Mouse (Mus musculus): ENCODE results near the gene Rapgef4.

Gene Rapgef4

DNA sequence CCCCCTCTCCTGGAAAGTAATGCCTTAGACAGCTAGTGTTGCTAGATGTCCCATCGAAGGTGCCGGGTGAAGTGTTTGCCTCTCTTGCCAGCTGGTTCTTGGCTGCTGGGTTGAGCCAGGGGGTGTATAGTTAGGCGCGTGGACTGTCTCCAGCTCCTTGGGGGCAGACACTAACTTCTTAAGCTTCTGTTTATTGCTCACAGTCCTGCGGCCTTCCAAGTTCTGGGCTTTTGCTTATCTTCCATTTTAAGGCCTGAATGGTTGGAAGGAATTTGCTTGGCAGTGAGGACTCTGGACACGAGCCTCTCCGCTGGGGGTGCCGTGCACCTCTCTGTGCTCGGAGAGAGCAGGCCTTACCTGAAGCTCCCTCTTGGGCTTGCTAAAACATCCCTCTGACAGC lies 249.5 kb downstream of the Rapgef4 start:
- DNase-seq (ENCODE audit: low read depth, low spot score), result no peak

DNA sequence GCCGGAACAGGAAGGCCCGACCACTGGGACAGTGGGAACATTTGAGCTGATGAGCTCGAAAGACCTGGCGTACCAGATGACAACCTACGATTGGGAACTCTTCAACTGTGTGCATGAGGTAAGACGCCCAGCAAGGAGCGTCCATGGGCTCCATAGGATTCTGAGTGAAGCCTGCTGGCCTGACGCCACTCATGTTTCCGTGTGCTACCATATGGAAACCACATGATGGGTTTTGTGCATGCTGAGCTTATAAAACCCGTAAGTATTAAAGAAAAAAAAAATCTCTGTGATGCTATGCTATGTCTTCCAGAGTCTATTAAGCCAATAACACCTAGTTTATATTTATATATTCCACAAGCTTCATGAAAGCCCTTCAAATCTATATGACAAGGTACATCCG lies 253.0 kb downstream of the Rapgef4 start:
- DNase-seq (ENCODE audit: low read depth, low spot score), result no peak

DNA sequence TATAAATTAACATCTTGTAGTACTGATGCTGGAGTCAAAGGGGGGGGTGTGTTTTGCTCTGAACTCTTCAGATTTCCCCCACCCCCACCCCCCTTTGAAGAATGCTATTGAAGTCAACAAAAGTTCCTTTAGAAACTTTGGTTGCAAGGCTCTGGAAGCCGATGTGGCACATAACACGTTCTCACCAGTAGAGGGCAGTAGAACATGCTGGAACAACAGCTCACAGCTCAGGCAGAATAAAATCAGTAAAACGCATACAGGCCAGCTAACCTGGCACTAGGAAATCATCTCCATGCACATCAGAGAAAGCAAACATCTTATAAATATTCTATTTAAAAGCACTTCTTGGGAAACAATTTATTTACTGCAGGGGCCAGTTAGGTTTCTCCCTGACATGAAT lies 253.9 kb downstream of the Rapgef4 start:
- peak; percentile 94 for DNase-seq (ENCODE audit: low read depth, low spot score)

DNA sequence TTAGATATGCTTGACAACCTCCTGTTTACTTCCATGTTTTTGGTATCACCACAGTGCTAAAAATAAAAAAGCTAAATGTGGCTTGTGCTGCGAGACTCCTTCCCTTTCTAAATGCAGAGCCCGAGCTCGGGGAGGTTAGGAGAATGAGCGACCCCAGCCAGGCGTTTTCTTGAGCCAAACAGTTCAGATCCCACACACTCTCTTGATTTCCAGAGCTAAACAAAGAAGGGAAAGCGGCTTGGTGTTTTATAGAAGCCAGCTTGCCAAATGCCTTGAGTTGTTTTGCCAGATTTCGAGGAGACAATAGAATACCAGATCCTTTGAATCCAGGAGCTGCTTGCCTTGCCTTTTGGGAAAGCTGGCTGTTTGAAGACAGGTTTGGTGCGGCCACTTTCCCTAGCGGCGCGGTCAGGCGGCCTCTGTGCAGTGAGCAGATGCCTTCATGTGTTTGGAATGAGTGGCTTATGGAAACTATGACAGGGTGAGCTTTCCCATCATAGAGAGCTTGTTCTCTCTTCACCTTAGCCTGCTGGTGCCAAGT lies 254.4 kb downstream of the Rapgef4 start:
- peak; percentile 47 for DNase-seq (ENCODE audit: low read depth, low spot score)

DNA sequence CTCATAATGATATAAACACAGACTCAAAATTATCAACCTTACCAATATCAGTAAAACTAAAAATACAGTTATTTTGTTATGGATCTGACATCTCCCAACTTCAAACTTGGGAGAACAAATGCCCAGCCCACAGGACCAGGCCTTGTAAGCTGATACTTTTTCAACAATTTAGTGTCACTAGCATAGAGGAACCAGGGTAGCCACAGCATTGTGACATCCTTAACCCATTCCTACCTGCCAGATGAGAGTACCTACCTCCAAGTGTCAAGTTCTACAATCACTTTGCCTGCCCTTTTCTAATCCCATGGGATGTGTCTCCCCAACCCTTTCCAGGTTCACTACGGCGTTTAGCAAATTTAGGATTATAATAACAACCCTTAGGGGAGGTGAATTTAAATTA lies 257.4 kb downstream of the Rapgef4 start:
- DNase-seq (ENCODE audit: low read depth, low spot score), result no peak

DNA sequence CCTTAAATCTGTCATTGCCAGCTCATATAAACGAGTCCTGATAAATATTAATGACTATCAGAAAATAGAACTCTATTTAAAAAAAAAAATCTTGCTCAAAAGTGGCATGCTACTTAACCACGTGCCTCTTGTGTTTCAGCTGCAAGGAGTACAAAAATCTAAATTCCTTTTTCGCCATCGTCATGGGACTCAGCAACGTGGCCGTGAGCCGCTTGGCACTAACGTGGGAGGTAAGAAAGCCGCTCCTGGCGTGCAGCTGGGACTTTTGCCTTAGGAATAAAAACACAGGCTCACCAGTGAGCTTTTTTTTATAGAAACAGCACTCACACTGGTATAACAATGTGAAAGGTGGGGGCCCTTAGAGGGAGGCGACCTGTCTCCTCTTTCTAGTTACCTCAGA lies 257.9 kb downstream of the Rapgef4 start:
- peak; percentile 80 for DNase-seq (ENCODE audit: low read depth, low spot score)

DNA sequence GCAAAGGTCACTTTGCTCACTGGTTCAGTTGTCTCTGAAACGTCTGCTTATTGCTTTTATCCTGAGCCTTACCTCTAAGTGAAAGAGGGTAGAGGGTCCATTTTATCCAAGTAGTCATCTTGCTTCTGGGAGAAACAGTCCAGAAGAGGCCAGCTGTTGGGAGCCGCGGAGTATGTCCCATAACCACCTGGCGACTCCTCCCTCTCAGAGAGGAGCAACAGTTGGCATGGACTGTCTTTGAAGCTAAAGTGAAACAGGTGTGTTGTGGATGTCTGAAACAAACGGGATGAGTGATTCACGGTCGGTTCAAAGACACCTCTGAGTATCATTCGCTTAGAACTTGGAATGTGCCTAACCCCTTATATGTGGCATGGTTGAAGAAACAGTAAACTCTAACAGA lies 258.4 kb downstream of the Rapgef4 start:
- DNase-seq (ENCODE audit: low read depth, low spot score), result no peak

DNA sequence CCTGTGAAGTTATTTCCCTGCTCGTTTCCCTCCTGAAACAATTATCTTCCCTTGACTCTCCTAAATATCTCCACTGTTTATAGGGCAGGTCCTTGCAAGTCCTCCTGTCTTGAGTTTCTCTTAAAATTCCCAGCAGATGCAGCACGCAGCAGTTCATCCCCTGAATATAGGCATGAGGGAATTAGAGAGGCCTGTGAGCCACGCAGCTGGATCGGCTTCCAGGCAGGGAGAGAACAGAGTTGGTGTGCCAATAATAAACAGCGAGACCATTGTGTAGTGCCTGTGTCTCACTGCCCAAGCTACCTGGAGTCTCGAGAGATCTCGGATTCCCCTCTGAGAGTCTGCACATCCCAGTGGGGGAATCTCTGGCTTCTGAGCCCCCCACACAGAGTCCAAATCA lies 259.0 kb downstream of the Rapgef4 start:
- no peak for DNase-seq (ENCODE audit: low read depth, low spot score)

DNA sequence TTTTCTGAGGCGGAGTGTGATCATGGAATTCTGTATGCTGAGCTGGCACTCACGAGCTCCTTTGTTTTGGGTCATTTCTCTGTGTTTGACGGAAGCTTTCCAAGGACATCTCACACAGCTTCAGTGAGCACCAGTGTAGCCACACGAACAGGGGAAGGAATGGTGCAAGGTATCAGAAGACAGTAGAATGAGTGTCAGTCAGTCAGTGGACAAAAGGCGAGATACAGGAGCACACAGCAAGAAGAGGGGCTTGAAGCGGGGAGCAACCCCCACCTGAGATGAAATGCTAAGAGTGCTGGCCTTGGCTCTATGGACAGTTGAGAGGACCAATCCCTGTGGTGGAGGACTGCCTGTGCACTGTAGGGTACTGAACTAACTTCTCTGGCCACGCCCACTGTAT lies 259.7 kb downstream of the Rapgef4 start:
- DNase-seq (ENCODE audit: low read depth, low spot score), result no peak

DNA sequence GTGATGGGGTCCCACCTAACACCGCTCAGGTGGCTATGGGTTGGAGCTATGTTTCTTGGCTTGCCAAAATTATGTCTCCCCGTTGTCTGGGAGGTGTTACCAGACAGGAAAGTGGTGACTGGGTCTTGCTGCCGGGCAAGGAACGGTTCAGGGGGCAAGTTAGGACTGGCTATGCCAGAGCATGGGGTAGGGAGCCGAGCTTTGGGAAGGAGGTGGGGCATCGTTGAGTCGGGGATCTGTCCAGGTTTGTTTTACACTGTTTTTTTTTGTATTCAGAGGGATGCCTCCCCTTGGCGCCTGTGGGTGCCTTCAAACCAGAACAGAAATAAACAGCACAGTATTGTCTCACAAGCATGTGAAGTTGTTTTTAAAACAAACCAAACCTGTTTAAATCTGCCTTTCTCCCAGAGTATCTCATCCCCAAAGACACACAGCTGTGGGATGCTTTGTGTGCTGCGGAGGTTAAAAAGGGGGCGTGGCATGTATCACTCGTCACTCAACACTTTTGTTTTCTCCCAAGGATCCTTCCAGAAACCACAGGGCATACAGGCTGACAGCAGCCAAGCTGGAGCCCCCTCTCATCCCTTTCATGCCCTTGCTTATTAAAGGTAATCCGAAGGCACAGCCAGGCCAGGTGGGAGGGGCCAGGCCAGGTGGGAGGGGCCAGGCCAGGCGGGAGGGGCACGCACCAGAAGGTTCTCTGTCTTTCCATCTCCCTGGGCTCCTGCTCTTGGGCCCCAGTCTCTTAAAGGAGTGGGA lies 260.9 kb downstream of the Rapgef4 start:
- DNase-seq (ENCODE audit: low read depth, low spot score), result no peak

DNA sequence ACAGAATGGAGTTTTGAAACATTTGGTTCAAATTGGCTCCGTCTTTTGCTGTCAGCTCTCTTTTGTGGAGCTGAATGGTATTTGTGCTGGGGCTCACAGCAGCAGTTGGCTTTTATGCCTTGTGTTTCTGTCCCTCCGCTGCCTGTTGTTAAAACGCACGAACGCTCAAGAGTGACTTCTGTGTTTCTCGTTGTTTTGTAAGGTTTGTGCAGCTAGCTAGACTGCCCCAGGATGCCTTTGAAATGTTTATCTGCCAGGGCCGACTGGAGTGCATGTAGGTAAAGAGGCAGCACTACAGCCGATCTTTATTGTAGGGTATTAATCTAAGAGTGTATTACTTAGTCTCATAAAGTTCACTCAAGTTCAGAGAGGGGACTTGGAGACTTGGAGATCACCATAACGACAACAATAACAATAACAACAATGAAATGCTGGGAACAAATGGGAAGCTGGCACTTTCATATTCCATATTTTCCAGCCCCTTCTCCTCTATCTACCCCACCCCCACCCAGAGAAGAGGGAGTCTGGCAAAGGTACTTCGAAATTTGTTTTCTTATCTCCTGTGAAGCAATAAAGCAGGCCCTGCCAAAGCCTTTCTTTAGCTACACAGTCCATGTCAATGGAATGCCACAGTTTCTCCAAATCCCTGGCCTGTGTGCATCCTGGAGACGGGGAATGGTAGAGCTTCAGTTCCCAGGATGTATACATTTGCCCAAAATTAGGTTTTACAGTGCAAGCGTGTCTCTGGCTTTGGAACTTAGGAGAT lies 262.1 kb downstream of the Rapgef4 start:
- DNase-seq (ENCODE audit: low read depth, low spot score), result no peak

DNA sequence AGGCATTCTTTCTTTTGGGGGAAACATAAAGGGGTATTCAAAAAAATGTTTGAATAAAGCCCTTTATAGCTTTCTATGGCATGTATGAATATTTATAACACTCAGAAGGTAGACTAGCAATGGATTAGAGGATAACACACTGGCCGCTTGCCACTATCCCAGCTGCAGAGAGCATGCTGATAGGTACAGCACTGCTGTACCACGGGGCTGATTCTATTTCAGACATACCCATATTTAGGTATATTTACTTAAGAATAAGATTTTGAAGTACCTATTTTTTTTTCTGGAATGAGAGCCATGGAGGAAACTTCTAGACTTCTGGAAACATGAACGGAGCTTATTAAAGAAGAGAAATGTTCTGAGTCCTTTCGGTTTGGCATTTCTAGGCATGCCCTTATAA lies 264.6 kb downstream of the Rapgef4 start:
- DNase-seq (ENCODE audit: low read depth, low spot score), result peak; percentile 19

DNA sequence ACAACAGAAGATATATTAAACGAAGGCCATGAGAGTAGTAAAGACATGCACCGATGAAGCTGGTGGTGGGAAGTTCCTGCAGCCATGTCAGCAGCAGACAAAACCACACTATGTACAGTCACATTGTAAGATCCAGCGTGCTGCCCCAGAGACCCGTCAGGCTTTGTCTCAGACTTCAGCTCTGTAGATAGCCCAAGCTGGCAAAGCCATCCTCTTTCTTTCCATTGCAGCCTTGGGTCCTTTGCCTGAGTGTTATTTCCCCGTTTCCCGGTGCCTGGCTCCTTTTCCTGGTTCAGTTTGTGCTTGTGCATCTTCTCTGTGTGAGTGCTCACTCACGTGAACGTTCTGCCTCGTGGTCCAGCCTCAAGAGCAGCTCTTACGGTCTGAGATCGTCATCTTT lies 265.3 kb downstream of the Rapgef4 start:
- DNase-seq (ENCODE audit: low read depth, low spot score), result no peak

DNA sequence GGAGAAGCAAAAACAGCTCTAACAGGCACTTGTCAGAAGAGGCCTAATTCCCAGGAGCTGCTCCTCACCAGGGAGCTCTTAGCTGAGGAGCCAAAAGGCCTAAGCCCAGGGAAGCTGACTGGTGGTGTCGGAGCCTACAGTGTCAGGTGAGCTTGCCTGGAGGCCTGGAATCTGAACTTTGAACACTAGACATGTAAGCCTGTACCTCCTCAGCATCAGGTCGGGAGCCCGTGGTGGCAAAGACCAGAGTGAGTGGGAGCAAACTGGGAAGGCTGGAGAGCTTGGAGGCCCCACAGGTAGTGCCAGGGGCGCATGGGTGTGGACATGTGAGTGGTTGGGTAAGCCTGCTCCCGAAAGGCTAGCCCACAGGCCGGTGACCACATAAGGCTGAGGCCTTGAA lies 266.8 kb downstream of the Rapgef4 start:
- DNase-seq (ENCODE audit: low read depth, low spot score), result no peak

DNA sequence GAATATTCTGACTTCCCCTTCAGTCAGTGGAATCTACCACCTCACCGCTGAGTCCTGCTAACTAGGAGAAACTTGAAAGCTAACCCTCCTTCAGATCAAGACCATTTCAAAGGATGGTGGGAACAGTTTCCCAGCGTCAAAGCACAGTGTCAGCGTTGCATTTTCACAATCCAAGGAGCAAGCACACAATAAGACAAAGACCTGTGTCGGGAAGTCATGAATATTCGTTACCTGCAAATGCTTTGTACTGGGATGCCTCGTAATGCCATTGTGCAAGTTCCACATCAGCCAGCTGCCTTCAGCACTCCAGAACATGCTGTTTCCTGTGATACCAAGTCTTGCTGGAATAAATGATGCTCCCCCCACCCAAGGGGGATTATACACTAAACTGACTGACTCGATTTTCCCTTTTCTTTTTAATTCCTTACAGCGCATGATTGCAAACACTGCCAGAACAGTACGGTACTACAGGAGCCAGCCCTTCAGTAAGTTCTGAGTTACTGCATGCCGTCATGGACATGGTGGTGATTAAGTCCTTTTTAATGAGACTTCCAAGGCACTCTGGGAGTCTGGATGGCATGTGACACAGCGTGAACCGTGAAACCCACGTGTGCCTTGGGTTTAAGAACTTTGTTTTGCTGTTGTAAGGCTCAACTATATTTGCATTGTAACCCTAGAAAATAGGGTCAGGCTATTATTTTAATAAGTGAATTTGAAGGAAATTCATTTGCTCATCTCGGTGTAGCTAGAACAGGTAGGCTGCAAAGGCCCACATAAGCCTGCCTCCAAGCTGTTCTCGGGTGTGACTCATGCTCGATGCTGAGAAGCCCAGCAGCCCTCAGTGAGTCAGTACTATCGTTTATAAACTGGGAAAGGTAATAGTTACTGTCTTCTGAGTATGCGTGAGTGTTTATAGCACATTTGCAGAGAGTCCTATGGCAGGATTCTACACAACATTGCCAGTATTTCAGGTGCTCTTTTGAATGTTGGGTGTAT lies 271.8 kb downstream of the Rapgef4 start:
- peak; percentile 90 for DNase-seq (ENCODE audit: low read depth, low spot score)

DNA sequence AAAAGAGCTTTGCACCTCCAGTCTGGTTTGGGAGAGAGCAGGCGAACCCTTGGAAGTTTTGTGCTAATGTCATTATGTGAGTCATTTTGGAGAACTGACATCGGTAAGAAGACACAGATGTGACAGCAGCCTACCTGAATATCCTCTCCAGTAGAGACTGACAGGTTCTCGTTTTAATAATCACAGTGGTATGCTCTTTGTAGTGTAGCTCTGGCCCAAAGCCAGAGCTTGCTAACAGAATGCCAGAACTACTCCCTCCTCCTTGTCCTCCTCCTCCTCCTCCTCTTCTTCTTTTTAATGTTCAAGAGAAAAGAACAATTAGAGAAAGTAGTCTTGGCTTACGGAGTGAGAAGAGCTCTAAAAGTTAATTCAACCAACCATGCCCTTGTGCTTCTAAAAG lies 272.8 kb downstream of the Rapgef4 start:
- DNase-seq (ENCODE audit: low read depth, low spot score), result peak; percentile 55

DNA sequence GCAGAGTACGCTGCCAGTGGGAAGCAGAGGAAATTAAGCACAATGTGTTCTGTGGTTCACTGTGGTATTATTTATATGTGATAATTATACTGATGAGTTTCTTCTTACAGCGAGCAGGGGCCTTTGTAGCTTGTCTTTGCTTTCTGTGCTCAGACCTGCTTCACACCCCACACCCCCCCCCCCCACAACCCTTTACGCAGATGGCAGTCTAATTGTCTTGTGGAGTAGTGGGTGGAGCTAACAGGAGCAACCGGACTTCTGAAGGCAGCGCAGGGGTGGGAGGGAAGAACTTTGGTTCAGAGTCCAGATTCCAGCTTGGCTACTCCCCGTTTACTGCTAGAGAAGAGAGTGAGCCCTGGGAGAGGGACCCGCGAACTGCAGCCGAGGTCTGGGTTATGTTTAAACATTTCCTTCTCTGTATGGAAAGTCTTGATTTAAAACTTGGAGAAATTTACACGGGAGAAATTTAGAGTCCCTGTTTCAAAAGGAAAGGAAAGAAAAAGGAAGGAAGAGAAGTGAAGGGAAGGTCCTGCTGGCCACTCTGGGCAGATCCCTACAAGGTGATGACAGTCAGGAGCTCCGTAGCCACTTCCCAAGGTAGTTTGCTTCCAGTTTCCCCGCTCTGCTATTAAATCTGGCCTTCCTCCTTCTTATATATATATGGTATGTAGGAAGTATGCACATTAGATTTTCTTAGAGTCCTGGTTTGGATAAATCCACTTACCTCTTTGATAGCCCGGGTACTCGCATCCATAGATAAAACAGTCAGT lies 274.0 kb downstream of the Rapgef4 start:
- peak; percentile 30 for DNase-seq (ENCODE audit: low read depth, low spot score)

DNA sequence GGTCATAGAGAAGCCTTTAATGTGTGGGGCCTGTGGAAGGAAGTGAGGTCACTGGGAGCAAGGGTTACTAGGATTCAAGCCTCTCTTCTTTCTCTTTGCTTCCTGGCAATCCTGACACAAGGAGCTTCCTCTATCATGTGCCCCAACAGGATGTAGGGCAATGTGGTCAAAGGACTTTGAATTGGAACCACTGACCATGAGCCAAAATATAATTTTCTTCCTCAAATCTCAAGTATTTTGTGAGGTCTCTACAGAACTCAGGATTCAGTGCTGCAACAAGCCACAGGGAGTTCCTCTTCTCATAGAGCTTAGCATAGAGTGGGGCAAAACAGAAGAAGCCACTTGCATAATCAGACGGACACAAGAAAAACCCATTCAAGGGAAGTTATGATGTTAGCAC lies 279.7 kb downstream of the Rapgef4 start:
- no peak for DNase-seq (ENCODE audit: low read depth, low spot score)

DNA sequence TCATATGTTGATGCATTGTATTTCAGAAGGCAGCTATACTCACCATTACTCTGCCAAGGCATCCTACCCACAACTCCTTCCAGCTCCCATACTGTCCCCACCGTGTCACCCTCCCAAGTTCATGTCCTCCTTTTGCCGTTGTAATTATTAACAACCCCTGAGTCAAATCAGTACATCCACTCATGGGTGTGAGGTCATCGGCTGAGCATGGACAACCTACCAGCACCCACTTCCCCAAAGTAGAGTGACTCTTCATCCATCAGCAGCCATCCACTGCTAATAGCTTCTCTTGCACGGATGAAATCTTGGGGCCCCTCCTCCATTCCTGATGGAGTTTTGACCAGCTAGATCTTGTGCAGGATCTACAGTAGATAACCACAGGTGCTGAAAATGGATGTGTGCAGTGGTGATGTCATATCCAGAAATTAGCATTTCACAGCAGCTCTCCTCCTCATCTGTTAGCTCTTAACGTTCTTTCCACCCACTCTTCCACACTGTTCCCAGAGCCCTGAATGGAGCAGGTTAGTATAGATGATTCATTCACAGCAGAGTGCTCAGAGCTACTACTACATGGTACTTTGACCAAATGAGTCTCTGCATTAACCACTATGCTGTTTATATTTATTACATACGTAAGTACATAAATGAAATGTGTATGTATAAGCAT lies 281.9 kb downstream of the Rapgef4 start:
- peak; percentile 84 for DNase-seq (ENCODE audit: low read depth, low spot score)

DNA sequence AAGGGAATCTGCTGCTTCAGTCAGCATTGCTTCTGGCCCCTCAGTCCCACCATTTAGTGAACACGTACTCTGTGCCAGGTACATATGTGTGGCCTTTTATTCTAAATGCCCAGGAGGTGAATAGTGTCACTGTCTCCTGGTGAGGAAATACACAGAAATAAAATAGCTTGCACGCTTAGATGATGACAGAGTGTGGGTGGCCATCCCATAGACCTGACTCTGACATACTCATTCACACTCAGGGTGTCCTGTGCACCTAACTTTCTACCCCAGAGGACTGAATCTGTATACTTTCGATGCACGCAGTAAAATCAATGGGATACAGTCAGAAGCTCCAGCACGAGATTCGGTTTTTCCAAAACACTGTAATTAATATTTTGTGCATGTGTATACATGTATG lies 286.4 kb downstream of the Rapgef4 start:
- DNase-seq (ENCODE audit: low read depth, low spot score), result no peak
